ENCODE assay signal across 19 mouse cellular contexts in the genomic region with DNA sequence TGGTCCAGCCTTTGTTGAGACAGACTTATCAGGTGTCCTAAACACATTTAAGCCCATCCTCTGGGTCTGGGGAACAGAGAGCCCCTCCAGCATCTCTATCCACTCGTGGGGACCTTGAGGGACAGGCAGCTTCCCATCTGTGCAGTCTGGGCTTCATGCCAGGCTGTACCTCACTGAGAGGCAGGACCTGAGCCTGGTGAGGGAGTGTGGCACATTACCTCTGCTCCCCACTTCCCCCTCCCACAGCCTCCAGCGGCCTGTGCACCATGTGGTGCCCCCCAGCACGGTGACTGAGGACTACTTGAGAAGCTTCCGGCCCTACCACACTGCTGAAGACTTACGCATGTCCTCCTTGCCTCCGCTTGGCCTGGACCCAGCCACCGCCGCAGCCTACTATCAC. TPM values are rescaled to one million over a fixed set of nuclear protein-coding genes. Genes with fewer than 3 reads are reported as not detected.
DNase-seq lines count a peak whose midpoint lies in the region; ATAC-seq and TF ChIP-seq lines count a peak whose summit lies in the region.
"Had no signal": no experiment of that assay in that cellular context is flagged by ENCODE, and none has a peak within 500 bp of the region (broad histone marks: within the 10 kb centered on the region; RNA-seq: fewer than 3 reads in every experiment).

No protein-coding gene starts in this region.

- peak; percentile 78 for DNase-seq in cerebellum, adult 11-12 months
- no peak for DNase-seq in cerebellum, adult 11 months
- no peak for DNase-seq in hindbrain, postnatal 0 days (ENCODE audit: low spot score)
- DNase-seq in MN1 (ENCODE audit: low spot score), result peak; percentile 68
- no peak for DNase-seq in lung, postnatal 0 days (ENCODE audit: low spot score)
- DNase-seq in gastrocnemius, postnatal 14 days, result no peak
- DNase-seq: adrenal gland, postnatal 14 days; embryo, embryonic 11 days; heart, adult 2 months; kidney, adult 2 months; kidney, postnatal 36 days; lung, embryonic 14.5 days; spleen, adult 18-20 months; thymus, adult 2 months had no signal

- WGBS in hindbrain, embryonic 12.5 days, result 85% methylated on average over 8 of the region's 8 CpGs
- 68% methylated on average over 8 of the region's 8 CpGs for WGBS in hindbrain, postnatal 0 days
- WGBS in forebrain, embryonic 13.5 days, result 64% methylated on average over 8 of the region's 8 CpGs
- 70% methylated on average over 6 of the region's 8 CpGs for WGBS in lung, postnatal 0 days

- no peaks in the 10 kb centered on the region for H3K27me3 ChIP-seq in hindbrain, embryonic 12.5 days
- no peaks in the 10 kb centered on the region for H3K27me3 ChIP-seq in hindbrain, postnatal 0 days (ENCODE audit: insufficient read depth, low read length)
- no peaks in the 10 kb centered on the region for H3K27me3 ChIP-seq in forebrain, embryonic 13.5 days
- no peaks in the 10 kb centered on the region for H3K27me3 ChIP-seq in lung, postnatal 0 days (replicated peaks; ENCODE audit: insufficient read depth, low read length)
- H3K27me3 ChIP-seq: liver, embryonic 12.5 days; midbrain, embryonic 15.5 days; stomach, embryonic 15.5 days had no signal

- no peak overlapping the region for H3K4me3 ChIP-seq in hindbrain, embryonic 12.5 days
- H3K4me3 ChIP-seq in hindbrain, postnatal 0 days (ENCODE audit: low read length), result no peak overlapping the region
- H3K4me3 ChIP-seq in forebrain, embryonic 13.5 days, result no peak overlapping the region
- no peak overlapping the region for H3K4me3 ChIP-seq in lung, postnatal 0 days (ENCODE audit: low read depth, low read length)
- H3K4me3 ChIP-seq: heart, adult 2 months; liver, embryonic 12.5 days; midbrain, embryonic 15.5 days; stomach, embryonic 15.5 days had no signal

- H3K9me3 ChIP-seq in hindbrain, embryonic 12.5 days (replicated peaks), result no peaks in the 10 kb centered on the region
- H3K9me3 ChIP-seq in hindbrain, postnatal 0 days (ENCODE audit: low read length), result no peaks in the 10 kb centered on the region
- H3K9me3 ChIP-seq in forebrain, embryonic 13.5 days (replicated peaks), result no peaks in the 10 kb centered on the region
- H3K9me3 ChIP-seq in lung, postnatal 0 days (ENCODE audit: low read length), result no peaks in the 10 kb centered on the region
- H3K9me3 ChIP-seq: liver, embryonic 12.5 days; midbrain, embryonic 15.5 days; stomach, embryonic 15.5 days had no signal

- ATAC-seq in hindbrain, embryonic 12.5 days (ENCODE audit: low FRiP score), result no peak
- ATAC-seq in hindbrain, postnatal 0 days, result no peak
- no peak; the same call in 1 of the 2 replicates for ATAC-seq in forebrain, embryonic 13.5 days
- no peak for ATAC-seq in lung, postnatal 0 days
- ATAC-seq: liver, embryonic 12.5 days; midbrain, embryonic 15.5 days had no signal

- no peak overlapping the region for H3K9ac ChIP-seq in hindbrain, embryonic 12.5 days
- H3K9ac ChIP-seq in hindbrain, postnatal 0 days (replicated peaks; ENCODE audit: low read length), result no peak overlapping the region
- H3K9ac ChIP-seq in forebrain, embryonic 13.5 days, result peak overlapping the region; percentile 30; the same call in 1 of the 2 replicates
- no peak overlapping the region for H3K9ac ChIP-seq in lung, postnatal 0 days (replicated peaks; ENCODE audit: low read depth)
- H3K9ac ChIP-seq: liver, embryonic 12.5 days; lung, embryonic 14.5 days; midbrain, embryonic 15.5 days; stomach, embryonic 15.5 days had no signal

- peaks cover 60% of the 10 kb centered on the region for H3K4me1 ChIP-seq in hindbrain, embryonic 12.5 days
- H3K4me1 ChIP-seq in hindbrain, postnatal 0 days (ENCODE audit: insufficient read depth, low read length), result peaks cover 33% of the 10 kb centered on the region
- H3K4me1 ChIP-seq in forebrain, embryonic 13.5 days, result peaks cover 70% of the 10 kb centered on the region
- peaks cover 20% of the 10 kb centered on the region for H3K4me1 ChIP-seq in lung, postnatal 0 days (ENCODE audit: insufficient read depth, low read depth, low read length)

- TF ChIP-seq CTCF in hindbrain, postnatal 0 days (IDR thresholded peaks at IDR 0.05; ENCODE audit: low read depth), result no peak
- no peak for TF ChIP-seq CTCF in lung, postnatal 0 days (IDR thresholded peaks at IDR 0.05)

- intact Hi-C loops in gastrocnemius, postnatal 14 days (cut with DNase I; ENCODE audit: low total_unique reads), result no loop called here

- TF ChIP-seq EP300 in lung, postnatal 0 days (IDR thresholded peaks at IDR 0.05), result no peak

- H3K27ac ChIP-seq in hindbrain, embryonic 12.5 days, result peak overlapping the region; percentile 23; the same call in 1 of the 2 replicates
- H3K27ac ChIP-seq in hindbrain, postnatal 0 days, result no peak overlapping the region
- H3K27ac ChIP-seq in forebrain, embryonic 13.5 days, result peak overlapping the region; percentile 94
- no peak overlapping the region for H3K27ac ChIP-seq in lung, postnatal 0 days (ENCODE audit: low read length)
- H3K27ac ChIP-seq: heart, adult 2 months; liver, embryonic 12.5 days; midbrain, embryonic 15.5 days; stomach, embryonic 15.5 days had no signal

- H3K36me3 ChIP-seq in hindbrain, embryonic 12.5 days, result peaks cover 52% of the 10 kb centered on the region
- H3K36me3 ChIP-seq in hindbrain, postnatal 0 days (ENCODE audit: insufficient read depth, low read length), result peaks cover 37% of the 10 kb centered on the region; the same call in 1 of the 2 replicates
- H3K36me3 ChIP-seq in forebrain, embryonic 13.5 days (ENCODE audit: poor library complexity, severe bottlenecking), result peaks cover 66% of the 10 kb centered on the region
- peaks cover 50% of the 10 kb centered on the region for H3K36me3 ChIP-seq in lung, postnatal 0 days (ENCODE audit: insufficient read depth, low read length)

- H3K4me2 ChIP-seq in hindbrain, embryonic 12.5 days (replicated peaks), result no peak overlapping the region
- H3K4me2 ChIP-seq in hindbrain, postnatal 0 days (ENCODE audit: low read depth, low read length), result no peak overlapping the region
- no peak overlapping the region for H3K4me2 ChIP-seq in forebrain, embryonic 13.5 days
- no peak overlapping the region for H3K4me2 ChIP-seq in lung, postnatal 0 days (replicated peaks; ENCODE audit: low read depth, low read length)
- H3K4me2 ChIP-seq: liver, embryonic 12.5 days; lung, embryonic 14.5 days; midbrain, embryonic 15.5 days; stomach, embryonic 15.5 days had no signal

RNA-seq across cellular contexts. Expression of a gene that starts 22.4 kb away (rescaled TPM):
- 49.6 and 65.3 TPM in 2 replicates for polyA plus RNA-seq in hindbrain, embryonic 12.5 days (2016; fragmentation: Nextera tagmentation; extraction: Ambion mirVana)
- total RNA-seq in hindbrain, postnatal 0 days (2014; rRNA removed), result 2.8 and 12.3 TPM in 2 replicates
- 17.2 and 20.6 TPM in 2 replicates for polyA plus RNA-seq in hindbrain, postnatal 0 days (2015; fragmentation: Nextera tagmentation; extraction: Ambion mirVana)
- 66.9 and 79.8 TPM in 2 replicates for polyA plus RNA-seq in forebrain, embryonic 13.5 days (2015; fragmentation: Nextera tagmentation; extraction: Ambion mirVana)
- 10.9 and 13.4 TPM in 2 replicates for polyA plus RNA-seq in lung, postnatal 0 days (2015; fragmentation: Nextera tagmentation; extraction: Ambion mirVana)
- 1 to 10 TPM; 2.9 to 3.6 TPM for total RNA-seq in gastrocnemius, postnatal 14 days (2021)

Comparison
In these comparisons a context has a peak if more than half of its experiments do, and no peak if none do; other contexts are left out.
1. DNase-seq: peak in cerebellum, adult 11-12 months (single experiment) and MN1 (single experiment); none in cerebellum, adult 11 months (single experiment), hindbrain, postnatal 0 days (single experiment), lung, postnatal 0 days (single experiment) and gastrocnemius, postnatal 14 days (single experiment).
2. H3K27ac ChIP-seq: peak in hindbrain, embryonic 12.5 days (single experiment) and forebrain, embryonic 13.5 days (single experiment); none in hindbrain, postnatal 0 days (single experiment) and lung, postnatal 0 days (single experiment).